Mouse (Mus musculus) right cerebral cortex, adult 18-20 months (tissue): Measurements from ENCODE around the gene Olfr1183.
"Not testable (repeated sequence)": the region's sequence is repeated elsewhere in the genome, so short reads cannot be mapped to it uniquely, and the experiment has no call there.

Source experiments
- DNase-seq: peaks from one replicate; pipeline ENCODE4 v3.0.0; 2022; ENCODE audit warnings: mixed read lengths

Gene Olfr1183

DNA sequence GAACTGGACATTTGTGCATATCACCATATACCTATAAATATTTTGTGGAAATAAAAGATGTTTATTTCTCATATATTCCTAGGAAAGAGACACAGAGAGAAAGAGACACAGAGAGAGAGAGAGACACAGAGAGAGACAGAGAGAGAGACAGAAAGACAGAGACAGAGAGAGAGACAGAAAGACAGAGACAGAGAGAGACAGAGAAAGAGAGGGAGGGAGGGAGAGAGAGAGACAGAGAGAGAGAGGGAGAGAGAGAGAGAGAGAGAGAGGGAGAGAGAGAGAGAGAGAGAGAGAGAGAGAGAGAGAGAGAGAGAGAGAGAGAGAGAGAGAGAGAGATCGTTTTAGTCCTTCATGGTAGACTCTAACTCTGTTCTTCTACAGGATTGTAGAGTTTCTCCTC is at the start of gene Olfr1183:
Gene Olfr1183 (plus strand): TSS at position 301 of the 400 bp plus-strand sequence.
- not testable (repeated sequence) for DNase-seq

- DNase-seq, result no peak
These were observed 48.3 kb upstream of the Olfr1183 start, which contains the start of gene Olfr1179 for GRCm38 (mm10) chr2:88406353-88406752. Olfr1179 (minus strand) TSS chr2:88406453.

DNA sequence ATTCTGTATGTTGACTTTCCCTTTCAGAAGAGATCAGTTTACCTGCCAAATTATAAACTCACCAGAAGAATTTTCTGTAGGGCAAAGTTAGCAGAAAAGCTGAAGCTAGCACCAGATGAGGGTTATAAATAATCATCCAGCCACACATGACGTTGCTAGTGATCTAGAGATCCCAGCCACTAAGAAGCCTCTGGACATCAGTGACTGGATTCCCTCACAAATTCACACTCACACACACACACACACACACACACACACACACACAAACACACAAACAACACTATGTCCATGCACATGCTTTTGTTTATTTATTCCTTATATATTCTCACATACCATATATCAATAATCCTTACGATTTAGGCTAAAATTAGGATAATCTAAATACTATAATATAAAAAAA is 35.6 kb upstream of the Olfr1183 start, which contains the start of gene Olfr1180:
Gene Olfr1180 (minus strand): TSS at position 101 of the 400 bp plus-strand sequence.
- DNase-seq, result no peak

DNA sequence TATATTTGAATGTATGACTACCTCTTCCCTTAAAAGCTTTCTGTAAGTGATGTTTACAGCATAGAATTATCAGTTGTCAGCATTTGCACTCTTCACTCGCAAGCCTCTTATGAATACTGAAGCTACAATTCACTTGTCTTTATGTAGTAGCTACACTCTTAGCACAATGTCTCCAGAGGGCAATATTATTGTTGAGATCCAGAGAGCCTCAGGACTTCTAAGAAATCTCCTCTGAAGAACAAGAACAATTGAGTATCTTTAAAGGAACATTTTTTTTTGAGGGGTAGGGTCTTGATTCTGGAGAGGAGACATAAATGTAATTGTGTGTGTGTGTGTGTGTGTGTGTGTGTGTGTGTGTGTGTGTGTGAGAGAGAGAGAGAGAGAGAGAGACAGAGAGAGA is 28.6 kb upstream of the Olfr1183 start, which contains the start of gene Olfr1181:
Gene Olfr1181 (minus strand): TSS at position 101 of the 400 bp plus-strand sequence.
- no peak for DNase-seq

DNA sequence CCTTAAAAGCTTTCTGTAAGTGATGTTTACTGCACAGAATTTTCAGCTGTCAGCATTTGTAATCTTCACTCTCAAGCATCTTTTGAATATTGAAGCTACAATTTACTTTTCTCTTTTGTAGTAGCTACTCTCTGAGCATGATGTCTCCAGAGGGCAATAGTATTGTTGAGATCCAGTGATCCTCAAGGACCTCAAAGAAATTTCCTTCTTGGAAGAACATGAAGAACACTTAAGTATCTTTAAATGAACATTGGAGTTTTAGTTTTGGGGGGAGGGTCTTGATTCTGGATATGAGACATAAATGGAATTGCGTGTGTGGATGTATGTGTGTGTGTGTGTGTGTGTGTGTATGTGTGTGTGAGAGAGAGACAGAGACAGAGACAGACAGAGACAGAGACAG is 5.6 kb upstream of the Olfr1183 start, which contains the start of gene Gm13757:
Gene Gm13757 (minus strand): TSS at position 101 of the 400 bp plus-strand sequence.
- DNase-seq, result no peak

DNA sequence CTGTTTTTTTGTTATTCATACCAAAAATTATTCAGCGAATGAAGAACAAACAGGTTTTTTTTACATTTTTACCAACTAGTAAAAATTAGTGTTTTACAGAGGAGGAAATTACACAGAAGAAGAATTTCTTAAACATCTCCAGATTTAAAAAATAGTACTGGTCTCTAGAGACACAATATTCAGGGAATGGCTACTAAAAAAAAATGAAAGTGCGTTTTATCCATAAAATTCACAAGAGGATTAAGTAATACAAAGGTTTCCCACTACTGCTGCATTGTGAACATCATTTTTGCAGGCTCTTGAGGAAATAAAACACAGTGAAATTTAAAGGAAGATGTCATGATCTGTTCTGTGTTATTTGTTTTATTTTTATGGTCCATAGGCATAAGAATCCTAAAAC is 28.6 kb downstream of the Olfr1183 start, which contains the start of gene Olfr1184:
Gene Olfr1184 (plus strand): TSS at position 301 of the 400 bp plus-strand sequence.
- no peak for DNase-seq

- DNase-seq, result no peak
These were observed 38.4 kb downstream of the Olfr1183 start, which contains the start of gene Olfr1185-ps1 for GRCm38 (mm10) chr2:88493020-88493419. Olfr1185-ps1 (plus strand) TSS chr2:88493320.

- DNase-seq, result no peak
These were observed 63.6 kb downstream of the Olfr1183 start, which contains the start of gene Olfr1186 for GRCm38 (mm10) chr2:88518251-88518650. Olfr1186 (plus strand) TSS chr2:88518551.
